Mouse (Mus musculus) megakaryocyte, adult 5-6 weeks (primary cell): ENCODE results near the gene Slc35f1. TPM values are rescaled to one million over a fixed set of nuclear protein-coding genes. Genes with fewer than 3 reads are reported as not detected.
"Not testable (repeated sequence)": the region's sequence is repeated elsewhere in the genome, so short reads cannot be mapped to it uniquely, and the experiment has no call there.

ENCODE experiments used
- ATAC-seq: 2 replicates; pipeline ENCODE4 v1.8.0; 2016; ENCODE audit warnings: mild to moderate bottlenecking, inconsistent platforms; ENCODE audit not compliant: poor library complexity, severe bottlenecking
- total RNA-seq, 2 experiments: library from RNA; stranded (forward) in 1 of 2; stranded (reverse) in 1 of 2; fragments of 153-499, 151-499 nt in 1 of 2; fragments of 221-1000, 200-1000 nt in 1 of 2; gene quantifications; 2 replicates each; pipeline versions ENCODE4 v1.2.3 to v1.2.4; 2015 to 2017

Slc35f1 gene
- total RNA-seq, 2 experiments from 2014 or later = not detected

GRCm38 (mm10) chr10:52779926-52780485 lies 89.7 kb downstream of the Slc35f1 start:
- no peak for ATAC-seq

- no peak for ATAC-seq
Observed at GRCm38 (mm10) chr10:52787075-52787474, 96.7 kb downstream of the Slc35f1 start.

- no peak for ATAC-seq
Observed at GRCm38 (mm10) chr10:52791560-52791959, 101.2 kb downstream of the Slc35f1 start.

- ATAC-seq = no peak
Observed at GRCm38 (mm10) chr10:52797454-52797853, 107.1 kb downstream of the Slc35f1 start.

GRCm38 (mm10) chr10:52807808-52808207 lies 117.5 kb downstream of the Slc35f1 start:
- ATAC-seq = no peak

- no peak for ATAC-seq
Observed at GRCm38 (mm10) chr10:52812861-52813260, 122.5 kb downstream of the Slc35f1 start.

GRCm38 (mm10) chr10:52814358-52814757 lies 124.0 kb downstream of the Slc35f1 start:
- no peak for ATAC-seq

- ATAC-seq = no peak
Observed at GRCm38 (mm10) chr10:52819661-52820060, 129.3 kb downstream of the Slc35f1 start.

- no peak for ATAC-seq
Observed at GRCm38 (mm10) chr10:52822909-52823308, 132.6 kb downstream of the Slc35f1 start.

- ATAC-seq = no peak
Observed at GRCm38 (mm10) chr10:52825746-52826145, 135.4 kb downstream of the Slc35f1 start.

GRCm38 (mm10) chr10:52840819-52841218 lies 150.5 kb downstream of the Slc35f1 start:
- no peak for ATAC-seq

GRCm38 (mm10) chr10:52851994-52852393 lies 161.7 kb downstream of the Slc35f1 start:
- ATAC-seq = no peak

- no peak for ATAC-seq
Observed at GRCm38 (mm10) chr10:52860851-52861250, 170.5 kb downstream of the Slc35f1 start.

- no peak for ATAC-seq
Observed at GRCm38 (mm10) chr10:52864936-52865335, 174.6 kb downstream of the Slc35f1 start.

GRCm38 (mm10) chr10:52871110-52871509 lies 180.8 kb downstream of the Slc35f1 start:
- no peak for ATAC-seq

GRCm38 (mm10) chr10:52874133-52874532 lies 183.8 kb downstream of the Slc35f1 start:
- no peak for ATAC-seq

- no peak for ATAC-seq
Observed at GRCm38 (mm10) chr10:52874712-52875111, 184.4 kb downstream of the Slc35f1 start.

GRCm38 (mm10) chr10:52877263-52878021 lies 187.1 kb downstream of the Slc35f1 start:
- ATAC-seq = no peak

GRCm38 (mm10) chr10:52878093-52878801 lies 187.9 kb downstream of the Slc35f1 start:
- no peak for ATAC-seq

GRCm38 (mm10) chr10:52896724-52897123 lies 206.4 kb downstream of the Slc35f1 start:
- ATAC-seq = not testable (repeated sequence)

- no peak for ATAC-seq
Observed at GRCm38 (mm10) chr10:52904914-52905313, 214.6 kb downstream of the Slc35f1 start.

- no peak for ATAC-seq
Observed at GRCm38 (mm10) chr10:52911762-52912161, 221.4 kb downstream of the Slc35f1 start.
